8 mouse cellular contexts compared by ENCODE assay signal in genomic region chr10:44292205-44292604, GRCm38 (mm10). TPM values are rescaled to one million over a fixed set of nuclear protein-coding genes. Genes with fewer than 3 reads are reported as not detected.
A peak's percentile ranks its signal among the peaks of the same experiment; 100 is the strongest.
DNase-seq lines count a peak whose midpoint lies in the region; ATAC-seq and TF ChIP-seq lines count a peak whose summit lies in the region.

No protein-coding gene starts in this region.

- H3K9me3 ChIP-seq in ES-E14 (ENCODE audit: control insufficient read depth, insufficient read depth, low read depth, low read length), result no peaks in the 10 kb centered on the region

- intact Hi-C loops in left cerebral cortex, adult 2 months (cut with DNase I), result loop anchor here (1.0 to 2.0 kb wide), 3 partner anchors 163 to 753 kb away; no protein-coding TSS in a partner anchor
- intact Hi-C loops in left cerebral cortex, postnatal 36 days (cut with DNase I), result loop anchor here (2.0 to 10.0 kb wide), 3 partner anchors 163 to 755 kb away; no protein-coding TSS in a partner anchor
- intact Hi-C loops in heart, postnatal 10 days (cut with DNase I), result loop anchor here (1.0 to 10.0 kb wide), 4 partner anchors 162 to 753 kb away; no protein-coding TSS in a partner anchor

- no peak overlapping the region for H3K9ac ChIP-seq in ES-E14 (ENCODE audit: insufficient read depth, low read depth, low read length, poor library complexity, severe bottlenecking)

- DNase-seq in cerebellum, adult 9-10 months, result peak; percentile 16
- no peak for DNase-seq in cerebellum, adult 9-11 months
- DNase-seq in left cerebral cortex, adult 2 months (ENCODE audit: extremely low spot score in 1 of 2, low spot score in 2 of 2), result no peak
- no peak for DNase-seq in left cerebral cortex, postnatal 36 days (ENCODE audit: low spot score in 2 of 2)
- DNase-seq in ES-E14 (ENCODE audit: low read depth, low spot score), result no peak
- DNase-seq in heart, postnatal 10 days, result peak; percentile 40 to 68
- no peak for DNase-seq in yolk sac, embryonic 10.5 days (ENCODE audit: low spot score)

- in situ Hi-C loops in ES-E14 (cut with MboI; ENCODE audit: low sequenced_read_pairs in 2 of 2, unreplicated experiment in 2 of 2), result no loop called here

- H3K27ac ChIP-seq in left cerebral cortex, adult 2 months, result no peak overlapping the region
- H3K27ac ChIP-seq in ES-E14 (ENCODE audit: insufficient read depth, low read depth, low read length, poor library complexity, severe bottlenecking), result no peak overlapping the region

- peak; percentile 74 for TF ChIP-seq CTCF in left cerebral cortex, adult 2 months (IDR thresholded peaks at IDR 0.05)

- ATAC-seq in monocyte, adult 5-6 weeks (replicated peaks; ENCODE audit: insufficient number of reproducible peaks, low FRiP score, low TSS enrichment, poor library complexity, severe bottlenecking), result 0 out of 2 replicates have a peak, but pooled peaks have one; percentile 47

- no peak overlapping the region for H3K4me3 ChIP-seq in left cerebral cortex, adult 2 months
- no peak overlapping the region for H3K4me3 ChIP-seq in ES-E14 (ENCODE audit: insufficient read depth in 1 of 2, low read depth in 1 of 2, low read length in 2 of 2, poor library complexity in 1 of 2, severe bottlenecking in 1 of 2)

- peaks cover 0 to 4% of the 10 kb centered on the region in 2 experiments; a peak in 1 of 4 replicates for H3K4me1 ChIP-seq in ES-E14 (ENCODE audit: control insufficient read depth in 2 of 2, insufficient read depth in 2 of 2, low read length in 2 of 2, poor library complexity in 1 of 2)

- peaks cover 6% of the 10 kb centered on the region for H3K36me3 ChIP-seq in ES-E14 (ENCODE audit: control insufficient read depth, insufficient read depth, low read length, poor library complexity, severe bottlenecking)

TF ChIP-seq in ES-E14, 5 proteins besides CTCF, POLR2A, EP300 and RAD21:
- no peak for TF ChIP-seq CHD2 (IDR thresholded peaks at IDR 0.05; ENCODE audit: low read depth, low read length)
- TF ChIP-seq HCFC1 (IDR thresholded peaks at IDR 0.05; ENCODE audit: borderline replicate concordance, insufficient read depth, low read length), result no peak
- no peak for TF ChIP-seq ZNF384 (IDR thresholded peaks at IDR 0.05; ENCODE audit: low read depth, low read length)
- TF ChIP-seq MAFK (IDR thresholded peaks at IDR 0.05; ENCODE audit: insufficient read depth, low read depth, low read length), result no peak
- TF ChIP-seq ZC3H11A (IDR thresholded peaks at IDR 0.05; ENCODE audit: borderline replicate concordance, low read depth, low read length), result peak; percentile 73; the same call in 1 of the 2 replicates

RNA-seq across cellular contexts. Expression of gene Atg5, which starts 24.0 kb away (rescaled TPM):
- total RNA-seq in left cerebral cortex, adult 2 months (2021), result 10 to 100 TPM; 20.7 to 24.8 TPM
- 10 to 100 TPM; 22.3 to 25.4 TPM for total RNA-seq in left cerebral cortex, postnatal 36 days (2021)
- 16.0 and 22.5 TPM in 2 replicates for total RNA-seq in ES-E14 (2012; rRNA removed)
- 10 to 100 TPM; 16.9 to 20.5 TPM for total RNA-seq in heart, postnatal 10 days (2021)
- total RNA-seq in monocyte, adult 5-6 weeks (2017), result 32.5 to 36.6 TPM (median 36.3 TPM) in 3 replicates

Comparison
In these comparisons a context has a peak if more than half of its experiments do, and no peak if none do; other contexts are left out.
1. DNase-seq: peak in cerebellum, adult 9-10 months (single experiment) and heart, postnatal 10 days (2 of 2); none in cerebellum, adult 9-11 months (single experiment), left cerebral cortex, adult 2 months (0 of 2), left cerebral cortex, postnatal 36 days (0 of 2), ES-E14 (single experiment) and yolk sac, embryonic 10.5 days (single experiment).